Mouse (Mus musculus) cerebellum, postnatal 36 days (tissue): ENCODE measurements around the gene Bcl2l12.

Experiments used
- DNase-seq, 2 experiments: peaks; one replicate each; pipeline ENCODE4 v3.0.0; 2021 to 2022; ENCODE audit warnings: mixed read lengths in 2 of 2

The Bcl2l12 gene

GRCm38 (mm10) chr7:45017242-45018061 lies 18.9 kb upstream of the Bcl2l12 start, which contains the start of gene Rras:
TSS of gene Rras (plus strand) at chr7:45017961.
- DNase-seq: peak; percentile 69 to 71

- no peak for DNase-seq
These were observed 18.2 kb upstream of the Bcl2l12 start for GRCm38 (mm10) chr7:45016761-45017160.

GRCm38 (mm10) chr7:45015957-45016612 lies 17.6 kb upstream of the Bcl2l12 start, which contains the start of gene Scaf1:
TSS of gene Scaf1 (minus strand) at chr7:45016363.
- DNase-seq: peak; percentile 99

GRCm38 (mm10) chr7:45015344-45015956 lies 16.9 kb upstream of the Bcl2l12 start:
- no peak for DNase-seq

- DNase-seq: no peak
These were observed 15.6 kb upstream of the Bcl2l12 start for GRCm38 (mm10) chr7:45014096-45014451.

GRCm38 (mm10) chr7:45013366-45014095 lies 15.0 kb upstream of the Bcl2l12 start:
- DNase-seq: no peak

- no peak for DNase-seq
These were observed 14.3 kb upstream of the Bcl2l12 start for GRCm38 (mm10) chr7:45012824-45013223.

- no peak for DNase-seq
These were observed 13.5 kb upstream of the Bcl2l12 start for GRCm38 (mm10) chr7:45012011-45012410.

- no peak for DNase-seq
These were observed 9.9 kb upstream of the Bcl2l12 start for GRCm38 (mm10) chr7:45008411-45008810.

GRCm38 (mm10) chr7:45007846-45008245 lies 9.3 kb upstream of the Bcl2l12 start:
- no peak for DNase-seq

- no peak for DNase-seq
These were observed 8.6 kb upstream of the Bcl2l12 start for GRCm38 (mm10) chr7:45007141-45007540.

- no peak for DNase-seq
These were observed 8.0 kb upstream of the Bcl2l12 start for GRCm38 (mm10) chr7:45006503-45006902.

GRCm38 (mm10) chr7:45005321-45005992 lies 6.9 kb upstream of the Bcl2l12 start:
- no peak for DNase-seq

- no peak for DNase-seq
These were observed 6.0 kb upstream of the Bcl2l12 start for GRCm38 (mm10) chr7:45004546-45004945.

GRCm38 (mm10) chr7:45002440-45002839 lies 3.9 kb upstream of the Bcl2l12 start:
- peak; percentile 32 to 40 for DNase-seq

- DNase-seq: no peak
These were observed 2.1 kb upstream of the Bcl2l12 start for GRCm38 (mm10) chr7:45000539-45001114.

GRCm38 (mm10) chr7:44999753-45000152 lies 1.2 kb upstream of the Bcl2l12 start:
- no peak for DNase-seq

- no peak for DNase-seq
These were observed 528 bp downstream of the Bcl2l12 start for GRCm38 (mm10) chr7:44997940-44998428.

- DNase-seq: peak; percentile 94 to 97
These were observed 1.1 kb downstream of the Bcl2l12 start, which contains the start of gene Irf3 for GRCm38 (mm10) chr7:44997231-44997939. TSS of gene Irf3 (plus strand) at chr7:44997648.

GRCm38 (mm10) chr7:44996672-44997071 lies 1.8 kb downstream of the Bcl2l12 start:
- DNase-seq: no peak
